Mouse (Mus musculus) forebrain, postnatal 0 days (tissue): ENCODE data around the gene Tank. TPM values are rescaled to one million over a fixed set of nuclear protein-coding genes. Genes with fewer than 3 reads are reported as not detected.
A peak's percentile ranks its signal among the peaks of the same experiment; 100 is the strongest.

Source experiments
- ATAC-seq: fragments of 200-750 bp; cut with Nextera tagmentation; 2 replicates; pipeline ENCODE4 v1.8.0; 2017; ENCODE audit warnings: mild to moderate bottlenecking, moderate library complexity
- DNase-seq: peaks from one replicate; pipeline ENCODE4 v3.0.0-alpha.2; 2015
- H3K27ac ChIP-seq: fragments of 300-500 bp; sonication (generic); 2 replicates; pipeline ENCODE4 v1.5.1; 2014; ENCODE audit warnings: low read depth, mild to moderate bottlenecking, antibody characterized with exemption, low read length, moderate library complexity, mixed read lengths
- H3K27me3 ChIP-seq: fragments of 300-500 bp; sonication (generic); 2 replicates; pipeline ENCODE4 v1.6.1; 2014; ENCODE audit warnings: mild to moderate bottlenecking, low read length, mixed read lengths; ENCODE audit not compliant: insufficient read depth
- H3K36me3 ChIP-seq: fragments of 300-500 bp; sonication (generic); 2 replicates; pipeline ENCODE4 v1.6.1; 2014; ENCODE audit warnings: mild to moderate bottlenecking, moderate library complexity; ENCODE audit not compliant: insufficient read depth
- H3K4me1 ChIP-seq: fragments of 300-500 bp; sonication (generic); 2 replicates; pipeline ENCODE4 v1.6.1; 2014; ENCODE audit warnings: antibody characterized with exemption; ENCODE audit not compliant: insufficient read depth
- H3K4me2 ChIP-seq: fragments of 300-500 bp; sonication (generic); 2 replicates; pipeline ENCODE4 v1.6.1; 2014; ENCODE audit warnings: low read depth, mild to moderate bottlenecking, moderate library complexity
- H3K4me3 ChIP-seq: fragments of 300-500 bp; sonication (generic); 2 replicates; pipeline ENCODE4 v1.5.1; 2014; ENCODE audit warnings: low read depth, low read length, mixed read lengths
- H3K9ac ChIP-seq: fragments of 300-500 bp; sonication (generic); 2 replicates; pipeline ENCODE4 v1.6.1; 2014; ENCODE audit warnings: mild to moderate bottlenecking
- H3K9me3 ChIP-seq: fragments of 300-500 bp; sonication (generic); 2 replicates; pipeline ENCODE4 v1.6.1; 2016; ENCODE audit warnings: low read length
- CTCF ChIP-seq: sonication (generic); IDR thresholded peaks from 2 replicates; pipeline ENCODE4 v1.5.1; 2016; ENCODE audit warnings: antibody characterized with exemption, control low read depth, low read depth
- WGBS: fragments of 180-500 bp; shearing (Covaris S2); extraction: QIAGEN DNeasy Blood & Tissue Kit; methylation state at CpG from one replicate; pipeline ENCODE4 v1.1.7; 2014; 5-methylcytosine and 5-hydroxymethylcytosine counted together
- polyA plus RNA-seq: library from polyadenylated mRNA; unstranded; fragments of >200 nt; fragmentation: Nextera tagmentation; extraction: Ambion mirVana; gene quantifications from 2 replicates; pipeline ENCODE4 v1.2.1, GENCODE M21; 2015
- total RNA-seq: library from RNA; depleted of rRNA; stranded (reverse); fragments of >200 nt; gene quantifications from 2 replicates; pipeline ENCODE4 v1.2.3, GENCODE M21; 2014; rRNA removed

The Tank gene
- total and polyA plus RNA-seq, 2 experiments from 2014 or later = 24.5 to 35.5 TPM

- 0 out of 2 replicates have a peak overlapping the region, but pooled peaks have one; percentile 6 for H3K27ac ChIP-seq
- no peak; the same call in 1 of the 2 replicates for ATAC-seq
These were observed 89.9 kb downstream of the Tank start for GRCm38 (mm10) chr2:61668260-61668659.

DNA sequence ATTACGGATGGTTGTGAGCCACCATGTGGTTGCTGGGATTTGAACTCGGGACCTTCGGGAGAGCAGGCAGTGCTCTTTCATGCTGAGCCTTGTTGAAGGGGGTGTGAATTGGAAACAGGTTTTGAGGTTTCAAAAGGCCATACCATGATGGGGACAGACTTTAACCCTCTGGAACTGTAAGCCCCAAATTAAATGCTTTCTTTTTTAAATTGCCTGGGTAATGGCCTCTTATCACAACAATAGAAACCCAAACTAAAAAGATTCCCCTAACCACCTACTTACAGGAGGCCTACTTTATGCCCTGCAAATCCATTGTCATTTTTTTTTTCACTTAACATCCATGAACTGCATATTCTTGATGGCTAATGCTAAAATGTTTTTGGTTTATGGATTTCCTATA is 96.2 kb downstream of the Tank start:
- 98% methylated on average over 3 of the region's 3 CpGs for WGBS
- ATAC-seq (no peak), DNase-seq (no peak)
- H3K4me1 ChIP-seq = no peaks in the 10 kb centered on the region
- H3K9ac ChIP-seq = no peak overlapping the region
- no peaks in the 10 kb centered on the region for H3K36me3 ChIP-seq
- H3K27ac ChIP-seq = no peak overlapping the region
- no peaks in the 10 kb centered on the region for H3K9me3 ChIP-seq
- no peaks in the 10 kb centered on the region for H3K27me3 ChIP-seq
- no peak overlapping the region for H3K4me2 ChIP-seq
- no peak overlapping the region for H3K4me3 ChIP-seq
- TF ChIP-seq CTCF = no peak

More at GRCm38 (mm10) chr2:61668260-61668659, 89.9 kb downstream of the Tank start:
- no peaks in the 10 kb centered on the region for H3K9me3 ChIP-seq
- H3K27me3 ChIP-seq = no peaks in the 10 kb centered on the region
- 25% methylated on average over 4 of the region's 4 CpGs for WGBS
- no peaks in the 10 kb centered on the region; the same call in 1 of the 2 replicates for H3K4me1 ChIP-seq
- no peak for DNase-seq
- H3K9ac ChIP-seq = no peak overlapping the region
- H3K4me2 ChIP-seq = no peak overlapping the region
- no peak overlapping the region for H3K4me3 ChIP-seq
- no peaks in the 10 kb centered on the region for H3K36me3 ChIP-seq
- peak; percentile 55 for TF ChIP-seq CTCF

DNA sequence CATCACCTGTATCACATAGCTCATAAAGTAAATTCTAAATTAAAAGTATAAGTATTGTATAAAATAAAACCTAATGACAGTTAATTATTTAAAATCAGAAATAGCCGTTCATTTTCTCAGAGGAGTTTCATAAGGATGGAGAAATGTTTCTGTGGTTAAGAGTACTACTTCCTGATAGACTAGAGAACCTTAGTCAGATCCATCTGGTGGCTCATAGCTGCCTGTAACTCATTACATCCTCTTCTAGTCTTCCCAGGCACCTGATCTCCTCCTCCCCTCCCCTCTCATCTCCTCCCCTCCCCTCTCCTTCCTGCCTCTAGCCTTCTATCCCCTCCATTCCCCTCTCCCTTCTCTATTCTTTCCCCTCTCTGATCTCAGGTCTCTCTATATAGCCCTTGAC is 103.2 kb downstream of the Tank start:
- ATAC-seq (no peak), DNase-seq (no peak)
- no peaks in the 10 kb centered on the region for H3K27me3 ChIP-seq
- no peak overlapping the region for H3K9ac ChIP-seq
- H3K27ac ChIP-seq = no peak overlapping the region
- H3K4me1 ChIP-seq = no peaks in the 10 kb centered on the region
- H3K4me2 ChIP-seq = no peak overlapping the region
- no peak for TF ChIP-seq CTCF
- no peaks in the 10 kb centered on the region for H3K9me3 ChIP-seq
- H3K4me3 ChIP-seq = no peak overlapping the region
- WGBS = 89% methylated on average over 1 of the region's 1 CpGs
- no peaks in the 10 kb centered on the region for H3K36me3 ChIP-seq

DNA sequence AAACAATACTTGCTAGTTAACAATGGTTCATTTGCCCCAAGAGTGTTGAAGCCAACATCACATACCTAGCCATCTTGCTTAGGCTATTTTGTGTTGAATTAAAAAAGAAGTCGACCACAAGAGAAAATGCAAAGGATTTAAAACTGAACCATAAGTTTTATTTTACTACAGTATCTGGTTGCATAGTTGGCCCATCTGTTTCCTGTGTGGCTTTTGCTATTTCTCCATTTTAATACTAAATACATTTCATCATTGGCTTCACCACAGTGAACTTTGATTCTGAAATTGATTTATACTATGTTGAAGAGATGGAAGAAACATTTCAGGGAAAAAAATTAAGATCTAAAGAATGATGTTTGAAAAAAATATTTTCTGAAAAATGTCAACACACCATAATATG is 108.1 kb downstream of the Tank start:
- Histone ChIP-seq H3K27me3 (no peaks in the 10 kb centered on the region), H3K4me2 (no peak overlapping the region)
- 75% methylated on average over 1 of the region's 1 CpGs for WGBS

GRCm38 (mm10) chr2:61689086-61689485 is 110.7 kb downstream of the Tank start:
- Histone ChIP-seq H3K9me3 (no peaks in the 10 kb centered on the region), H3K4me3 (no peak overlapping the region), H3K4me2 (no peak overlapping the region), H3K36me3 (no peaks in the 10 kb centered on the region), H3K9ac (no peak overlapping the region), H3K4me1 (no peaks in the 10 kb centered on the region), H3K27me3 (no peaks in the 10 kb centered on the region), H3K27ac (no peak overlapping the region)
- ATAC-seq = no peak
- no peak for DNase-seq
- no peak for TF ChIP-seq CTCF
- WGBS = 88% methylated on average over 3 of the region's 3 CpGs

More for the DNA sequence above, 108.1 kb downstream of the Tank start:
- Histone ChIP-seq H3K9ac (no peak overlapping the region), H3K36me3 (no peaks in the 10 kb centered on the region), H3K9me3 (no peaks in the 10 kb centered on the region), H3K4me3 (no peak overlapping the region), H3K4me1 (no peaks in the 10 kb centered on the region), H3K27ac (no peak overlapping the region)
- TF ChIP-seq CTCF = no peak
- ATAC-seq (no peak), DNase-seq (no peak)

Other genes with a start within 250 kb of the Tank start
- gene Psmd14, start 133.1 kb downstream of the Tank start, total RNA-seq = 182 and 195 TPM in 2 replicates
- 243 and 265 TPM in 2 replicates for gene Psmd14, start 133.1 kb downstream of the Tank start, polyA plus RNA-seq
- gene Tbr1, start 224.3 kb downstream of the Tank start, total RNA-seq = 38.0 and 43.2 TPM in 2 replicates
- gene Tbr1, start 224.3 kb downstream of the Tank start, polyA plus RNA-seq = 26.7 and 28.8 TPM in 2 replicates